In genomic region chr5:3647708-3648121, GRCm38 (mm10) we compare ENCODE assay signal across 9 mouse cellular contexts. TPM values are rescaled to one million over a fixed set of nuclear protein-coding genes. Genes with fewer than 3 reads are reported as not detected.
DNase-seq lines count a peak whose midpoint lies in the region; ATAC-seq and TF ChIP-seq lines count a peak whose summit lies in the region.
"Had no signal": no experiment of that assay in that cellular context is flagged by ENCODE, and none has a peak within 500 bp of the region (broad histone marks: within the 10 kb centered on the region; RNA-seq: fewer than 3 reads in every experiment).

No protein-coding gene starts in this region.

- peak; percentile 92 for DNase-seq in CD4-positive helper T cell, adult 2 months (ENCODE audit: low read depth, low spot score)
- DNase-seq in heart, adult 8-10 months (ENCODE audit: low spot score) = peak; percentile 87
- DNase-seq in kidney, adult 8-10 months = peak; percentile 93 to 94
- DNase-seq in monocyte, adult 2 months (ENCODE audit: low read depth in 1 of 2, low spot score in 2 of 2) = peak; percentile 48 to 71
- DNase-seq in splenic B cell, adult 2 months (ENCODE audit: low read depth, low spot score) = peak; percentile 93

- under 1% methylated on average over 26 of the region's 46 CpGs for WGBS in embryonic facial prominence, embryonic 15.5 days
- 0% methylated on average over 18 of the region's 46 CpGs for WGBS in limb, embryonic 15.5 days

- TF ChIP-seq POLR2A in bone marrow macrophage, adult 2 months (IDR thresholded peaks at IDR 0.05; ENCODE audit: borderline replicate concordance, low read depth, low read length) = no peak

- H3K4me2 ChIP-seq in embryonic facial prominence, embryonic 15.5 days (replicated peaks) = peak overlapping the region; percentile 57
- H3K4me2 ChIP-seq in limb, embryonic 15.5 days = peak overlapping the region; percentile 56

- H3K9ac ChIP-seq in embryonic facial prominence, embryonic 15.5 days = peak overlapping the region; percentile 93
- peak overlapping the region; percentile 86 for H3K9ac ChIP-seq in limb, embryonic 15.5 days

- ATAC-seq in embryonic facial prominence, embryonic 15.5 days (ENCODE audit: insufficient number of reproducible peaks, low FRiP score, low TSS enrichment, low read depth) = peak; percentile 94
- ATAC-seq in limb, embryonic 15.5 days (ENCODE audit: insufficient number of reproducible peaks, low FRiP score, low TSS enrichment, low read depth) = peak; percentile 93

- no peaks in the 10 kb centered on the region for H3K27me3 ChIP-seq in embryonic facial prominence, embryonic 15.5 days
- no peaks in the 10 kb centered on the region for H3K27me3 ChIP-seq in limb, embryonic 15.5 days
- no peaks in the 10 kb centered on the region for H3K27me3 ChIP-seq in splenic B cell, adult 2 months (ENCODE audit: control insufficient read depth, insufficient read depth, low read length, poor library complexity, severe bottlenecking)

- peak overlapping the region; percentile 92 for H3K4me3 ChIP-seq in bone marrow macrophage, adult 2 months (ENCODE audit: insufficient read depth, low read length)
- peak overlapping the region; percentile 97 for H3K4me3 ChIP-seq in embryonic facial prominence, embryonic 15.5 days (replicated peaks)
- peak overlapping the region; percentile 94 for H3K4me3 ChIP-seq in limb, embryonic 15.5 days

- no peaks in the 10 kb centered on the region for H3K9me3 ChIP-seq in embryonic facial prominence, embryonic 15.5 days (replicated peaks)
- no peaks in the 10 kb centered on the region for H3K9me3 ChIP-seq in limb, embryonic 15.5 days

- peaks cover 14% of the 10 kb centered on the region for H3K36me3 ChIP-seq in embryonic facial prominence, embryonic 15.5 days
- H3K36me3 ChIP-seq in limb, embryonic 15.5 days = peaks cover 4% of the 10 kb centered on the region; the same call in 1 of the 2 replicates
- peaks cover 7% of the 10 kb centered on the region for H3K36me3 ChIP-seq in splenic B cell, adult 2 months (ENCODE audit: control insufficient read depth, insufficient read depth, low read length, poor library complexity, severe bottlenecking)

- peaks cover 4% of the 10 kb centered on the region for H3K4me1 ChIP-seq in bone marrow macrophage, adult 2 months (ENCODE audit: control insufficient read depth, insufficient read depth, low read length)
- H3K4me1 ChIP-seq in embryonic facial prominence, embryonic 15.5 days = peaks cover 8% of the 10 kb centered on the region; the same call in 1 of the 2 replicates
- H3K4me1 ChIP-seq in limb, embryonic 15.5 days = peaks cover 8% of the 10 kb centered on the region; the same call in 1 of the 2 replicates

- TF ChIP-seq CTCF in bone marrow macrophage, adult 2 months (IDR thresholded peaks at IDR 0.05; ENCODE audit: low read depth, low read length) = no peak

- peak overlapping the region; percentile 76 for H3K27ac ChIP-seq in bone marrow macrophage, adult 2 months (ENCODE audit: insufficient read depth, low read depth, low read length)
- H3K27ac ChIP-seq in embryonic facial prominence, embryonic 15.5 days (replicated peaks) = peak overlapping the region; percentile 92
- peak overlapping the region; percentile 93 for H3K27ac ChIP-seq in limb, embryonic 15.5 days

RNA-seq across cellular contexts. Expression of gene Tmbim7, which starts 3.3 kb away (rescaled TPM):
- not detected in 2 replicates for polyA plus RNA-seq in bone marrow macrophage, adult 2 months (2012; ENCODE audit: insufficient read depth, insufficient read length, missing spikeins)
- not detected in 2 replicates for polyA plus RNA-seq in embryonic facial prominence, embryonic 15.5 days (2015; fragmentation: Nextera tagmentation; extraction: Ambion mirVana)
- total RNA-seq in heart, adult 8-10 months (2022) = not detected
- not detected in 2 replicates for polyA plus RNA-seq in limb, embryonic 15.5 days (2015; fragmentation: Nextera tagmentation; extraction: Ambion mirVana)
- polyA plus RNA-seq: macrophage had no signal

RNA-seq across cellular contexts. Expression of gene Gatad1, which starts 9.3 kb away (rescaled TPM):
- polyA plus RNA-seq in bone marrow macrophage, adult 2 months (2012; ENCODE audit: insufficient read depth, insufficient read length, missing spikeins) = 76.2 and 81.2 TPM in 2 replicates
- polyA plus RNA-seq in embryonic facial prominence, embryonic 15.5 days (2015; fragmentation: Nextera tagmentation; extraction: Ambion mirVana) = 51.2 and 56.6 TPM in 2 replicates
- total RNA-seq in heart, adult 8-10 months (2022) = 10 to 100 TPM; 85.9 to 93.7 (median 90.6) TPM
- 42.6 and 49.3 TPM in 2 replicates for polyA plus RNA-seq in limb, embryonic 15.5 days (2015; fragmentation: Nextera tagmentation; extraction: Ambion mirVana)

RNA-seq across cellular contexts. Expression of gene Rbm48, which starts 51.3 kb away (rescaled TPM):
- 8.8 and 11.0 TPM in 2 replicates for polyA plus RNA-seq in bone marrow macrophage, adult 2 months (2012; ENCODE audit: insufficient read depth, insufficient read length, missing spikeins)
- polyA plus RNA-seq in embryonic facial prominence, embryonic 15.5 days (2015; fragmentation: Nextera tagmentation; extraction: Ambion mirVana) = 11.9 and 13.0 TPM in 2 replicates
- 1 to 10 TPM; 3.8 to 7.9 (median 4.7) TPM for total RNA-seq in heart, adult 8-10 months (2022)
- 13.6 and 15.4 TPM in 2 replicates for polyA plus RNA-seq in limb, embryonic 15.5 days (2015; fragmentation: Nextera tagmentation; extraction: Ambion mirVana)

RNA-seq across cellular contexts. Expression of gene Pex1, which starts 51.8 kb away (rescaled TPM):
- polyA plus RNA-seq in bone marrow macrophage, adult 2 months (2012; ENCODE audit: insufficient read depth, insufficient read length, missing spikeins) = 22.3 and 24.4 TPM in 2 replicates
- polyA plus RNA-seq in embryonic facial prominence, embryonic 15.5 days (2015; fragmentation: Nextera tagmentation; extraction: Ambion mirVana) = 15.9 and 17.3 TPM in 2 replicates
- 1 to 10 TPM; 8.1 to 9.9 (median 8.7) TPM for total RNA-seq in heart, adult 8-10 months (2022)
- polyA plus RNA-seq in limb, embryonic 15.5 days (2015; fragmentation: Nextera tagmentation; extraction: Ambion mirVana) = 15.0 and 15.2 TPM in 2 replicates

Comparison
In these comparisons a context has a peak if more than half of its experiments do, and no peak if none do; other contexts are left out.
1. Peak in every context shown above with its lines: DNase-seq, ATAC-seq, H3K4me3 ChIP-seq and H3K27ac ChIP-seq.